Mouse (Mus musculus) layer of hippocampus, adult 9-11 months (tissue): ENCODE measurements around the gene Cyp2a5.
"Not testable (repeated sequence)": the region's sequence is repeated elsewhere in the genome, so short reads cannot be mapped to it uniquely, and the experiment has no call there.

Source experiments
- DNase-seq: peaks from one replicate; pipeline ENCODE4 v3.0.0; 2022

Cyp2a5 gene

GRCm38 (mm10) chr7:26835059-26835458 lies at the start of gene Cyp2a5:
TSS of gene Cyp2a5 (plus strand) at chr7:26835305.
- not testable (repeated sequence) for DNase-seq

GRCm38 (mm10) chr7:26786013-26786412 lies 49.1 kb upstream of the Cyp2a5 start:
- DNase-seq = not testable (repeated sequence)

GRCm38 (mm10) chr7:26789984-26790383 lies 45.1 kb upstream of the Cyp2a5 start:
- no peak for DNase-seq

GRCm38 (mm10) chr7:26800104-26800503 lies 35.0 kb upstream of the Cyp2a5 start:
- no peak for DNase-seq

- no peak for DNase-seq
Measured at GRCm38 (mm10) chr7:26800996-26801395, 34.1 kb upstream of the Cyp2a5 start.

GRCm38 (mm10) chr7:26808592-26808991 lies 26.5 kb upstream of the Cyp2a5 start, which contains the start of gene Cyp2g1:
TSS of gene Cyp2g1 (plus strand) at chr7:26808892.
- no peak for DNase-seq

GRCm38 (mm10) chr7:26831556-26832292 lies 3.4 kb upstream of the Cyp2a5 start:
- DNase-seq = not testable (repeated sequence)

GRCm38 (mm10) chr7:26832668-26833067 lies 2.4 kb upstream of the Cyp2a5 start:
- not testable (repeated sequence) for DNase-seq

- DNase-seq = not testable (repeated sequence)
Measured at GRCm38 (mm10) chr7:26843400-26843799, 8.3 kb downstream of the Cyp2a5 start.

GRCm38 (mm10) chr7:26850063-26850462 lies 15.0 kb downstream of the Cyp2a5 start:
- not testable (repeated sequence) for DNase-seq

GRCm38 (mm10) chr7:26878581-26878980 lies 43.5 kb downstream of the Cyp2a5 start:
- DNase-seq = not testable (repeated sequence)

- not testable (repeated sequence) for DNase-seq
Measured at GRCm38 (mm10) chr7:26880600-26880999, 45.5 kb downstream of the Cyp2a5 start.
